Mouse (Mus musculus): ENCODE measurements around the gene Whrn.
A peak's percentile ranks its signal among the peaks of the same experiment; 100 is the strongest.

Whrn gene

GRCm38 (mm10) chr4:63374331-63374730 lies 121.5 kb downstream of the Whrn start:
- DNase-seq = no peak

GRCm38 (mm10) chr4:63373404-63373803 lies 122.4 kb downstream of the Whrn start:
- no peak for DNase-seq

- DNase-seq = peak in 1 of 2 experiments; percentile 33
Observed at GRCm38 (mm10) chr4:63371890-63372289, 123.9 kb downstream of the Whrn start.

GRCm38 (mm10) chr4:63370897-63371296 lies 124.9 kb downstream of the Whrn start:
- DNase-seq = no peak

- peak; percentile 81 to 83 for DNase-seq
Observed at GRCm38 (mm10) chr4:63368577-63368976, 127.2 kb downstream of the Whrn start.
